Mouse (Mus musculus): ENCODE results near the gene Pgrmc1. TPM values are rescaled to one million over a fixed set of nuclear protein-coding genes. Genes with fewer than 3 reads are reported as not detected.
"Not testable (repeated sequence)": the region's sequence is repeated elsewhere in the genome, so short reads cannot be mapped to it uniquely, and the experiment has no call there.

Pgrmc1 gene
- total RNA-seq (2014; rRNA removed) (1,285 and 1,377 TPM in 2 replicates), polyA plus RNA-seq (2012; rRNA removed) (669 and 710 TPM in 2 replicates)

DNA sequence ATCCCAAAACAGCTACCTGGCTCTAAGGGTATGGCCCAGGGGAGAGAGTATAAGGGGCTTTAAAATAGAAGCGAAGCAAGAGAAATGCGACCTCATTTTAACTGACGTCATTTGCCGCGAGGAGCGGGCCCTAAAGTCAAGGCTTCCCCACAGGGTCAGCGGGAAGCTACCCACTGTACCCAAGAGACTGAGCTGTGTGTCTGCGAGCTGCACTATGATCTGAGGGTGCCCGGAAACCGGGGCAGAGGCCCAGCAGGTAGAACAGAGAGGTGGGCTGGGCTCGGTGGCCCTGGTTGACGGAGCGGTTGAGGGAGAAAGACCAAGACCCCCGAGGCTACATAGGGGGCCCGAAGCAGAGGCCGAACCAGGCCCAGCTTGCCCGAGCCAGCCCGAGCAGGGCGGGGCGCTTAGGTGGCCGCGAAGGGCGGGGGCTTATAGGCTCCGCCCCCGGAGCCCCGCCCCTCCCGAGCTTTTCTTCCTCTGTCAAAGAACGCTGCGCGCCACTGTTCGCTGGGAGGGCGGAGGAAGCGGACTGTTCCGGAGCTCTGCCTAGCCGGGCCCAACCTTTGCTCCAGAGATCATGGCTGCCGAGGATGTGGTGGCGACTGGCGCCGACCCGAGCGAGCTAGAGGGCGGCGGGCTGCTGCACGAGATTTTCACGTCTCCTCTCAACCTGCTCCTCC lies at the start of gene Pgrmc1:
Gene Pgrmc1 (plus strand): TSS at position 500 of the 683 bp plus-strand sequence.
- H3K36me3 ChIP-seq (ENCODE audit: control insufficient read depth, insufficient read depth, low read length): peaks cover 9% of the 10 kb centered on the region
- DNase-seq (ENCODE audit: extremely low read depth, low read depth, low spot score): peak; percentile 67
- TF ChIP-seq CTCF (IDR thresholded peaks at IDR 0.05; ENCODE audit: low read depth, low read length) (no peak), POLR2A (IDR thresholded peaks at IDR 0.05; ENCODE audit: extremely low read depth, insufficient read depth, low read length) (peak; percentile 94)
- H3K27ac ChIP-seq (replicated peaks; ENCODE audit: insufficient read depth, low read depth, low read length): peak within 1 kb of the TSS; percentile 97
- H3K79me2 ChIP-seq (ENCODE audit: control insufficient read depth, insufficient read depth, low read length): peaks cover 4% of the 10 kb centered on the region; the same call in 1 of the 2 replicates
- H3K9ac ChIP-seq (ENCODE audit: low read depth, low read length): peak within 1 kb of the TSS; percentile 92
- no peaks in the 10 kb centered on the region for H3K27me3 ChIP-seq (ENCODE audit: control insufficient read depth, insufficient read depth, low read length)
- H3K4me3 ChIP-seq (ENCODE audit: insufficient read depth, low read depth, low read length): peak within 1 kb of the TSS; percentile 83
- H3K4me1 ChIP-seq (ENCODE audit: control insufficient read depth, insufficient read depth, low read length): peaks cover 4% of the 10 kb centered on the region; the same call in 1 of the 2 replicates
- under 1% methylated on average over 29 of the region's 45 CpGs for WGBS

DNA sequence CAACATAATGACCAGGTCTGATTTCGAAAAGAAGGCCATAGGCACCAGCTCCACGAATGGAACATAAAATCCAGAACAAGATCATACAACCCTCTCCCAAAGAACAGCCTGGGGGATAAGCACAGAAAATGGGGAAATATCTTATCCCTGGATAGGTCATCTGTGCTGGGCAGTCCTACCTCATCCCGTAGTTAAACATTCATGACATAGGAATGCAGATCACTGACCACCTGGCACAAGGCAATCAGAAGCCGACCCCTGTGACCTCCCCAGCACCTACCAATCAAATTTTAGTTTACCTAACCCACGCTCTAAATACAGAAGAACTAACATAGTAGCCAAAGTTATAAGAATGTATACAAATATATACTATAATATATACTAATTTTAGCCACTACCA lies 49.2 kb upstream of the Pgrmc1 start:
- no peak overlapping the region for H3K4me3 ChIP-seq (ENCODE audit: insufficient read depth, low read depth, low read length)
- DNase-seq (ENCODE audit: extremely low read depth, low read depth, low spot score): no peak
- H3K27ac ChIP-seq (replicated peaks; ENCODE audit: insufficient read depth, low read depth, low read length): no peak overlapping the region
- no peaks in the 10 kb centered on the region for H3K27me3 ChIP-seq (ENCODE audit: control insufficient read depth, insufficient read depth, low read length)
- H3K4me1 ChIP-seq (ENCODE audit: control insufficient read depth, insufficient read depth, low read length): peaks cover 2% of the 10 kb centered on the region; the same call in 1 of the 2 replicates
- no peak for TF ChIP-seq POLR2A (IDR thresholded peaks at IDR 0.05; ENCODE audit: extremely low read depth, insufficient read depth, low read length)
- 42% methylated on average over 5 of the region's 5 CpGs for WGBS
- H3K79me2 ChIP-seq (ENCODE audit: control insufficient read depth, insufficient read depth, low read length): no peaks in the 10 kb centered on the region
- no peaks in the 10 kb centered on the region for H3K36me3 ChIP-seq (ENCODE audit: control insufficient read depth, insufficient read depth, low read length)
- no peak overlapping the region for H3K9ac ChIP-seq (ENCODE audit: low read depth, low read length)

DNA sequence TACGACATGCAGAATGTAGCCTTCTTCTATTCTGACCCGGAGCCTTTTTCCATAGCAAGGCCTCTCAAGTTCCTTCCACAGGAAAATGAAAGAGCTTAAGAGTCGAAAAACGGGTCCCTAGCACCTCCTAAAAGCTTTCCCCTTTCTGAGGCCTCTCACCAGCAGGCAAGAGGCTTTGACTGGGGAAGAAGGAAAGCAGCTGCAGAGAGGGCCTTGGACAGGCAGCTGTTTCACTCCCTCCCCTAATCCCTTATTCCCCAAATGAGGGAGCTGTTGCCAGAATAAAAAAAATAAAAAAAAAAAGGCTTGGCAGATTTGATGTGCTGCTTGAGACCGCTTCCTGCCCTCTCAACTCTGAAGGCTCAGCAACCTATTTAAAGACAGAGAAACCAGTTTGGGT lies 47.1 kb upstream of the Pgrmc1 start:
- Histone ChIP-seq H3K4me3 (ENCODE audit: insufficient read depth, low read depth, low read length) (no peak overlapping the region), H3K9ac (ENCODE audit: low read depth, low read length) (no peak overlapping the region), H3K79me2 (ENCODE audit: control insufficient read depth, insufficient read depth, low read length) (no peaks in the 10 kb centered on the region), H3K36me3 (ENCODE audit: control insufficient read depth, insufficient read depth, low read length) (no peaks in the 10 kb centered on the region), H3K4me1 (ENCODE audit: control insufficient read depth, insufficient read depth, low read length) (peaks cover 2% of the 10 kb centered on the region; the same call in 1 of the 2 replicates), H3K27ac (replicated peaks; ENCODE audit: insufficient read depth, low read depth, low read length) (no peak overlapping the region), H3K27me3 (ENCODE audit: control insufficient read depth, insufficient read depth, low read length) (no peaks in the 10 kb centered on the region)
- DNase-seq (ENCODE audit: extremely low read depth, low read depth, low spot score): peak; percentile 14
- WGBS: 33% methylated on average over 5 of the region's 5 CpGs
- TF ChIP-seq CTCF (IDR thresholded peaks at IDR 0.05; ENCODE audit: low read depth, low read length) (no peak), POLR2A (IDR thresholded peaks at IDR 0.05; ENCODE audit: extremely low read depth, insufficient read depth, low read length) (no peak)

DNA sequence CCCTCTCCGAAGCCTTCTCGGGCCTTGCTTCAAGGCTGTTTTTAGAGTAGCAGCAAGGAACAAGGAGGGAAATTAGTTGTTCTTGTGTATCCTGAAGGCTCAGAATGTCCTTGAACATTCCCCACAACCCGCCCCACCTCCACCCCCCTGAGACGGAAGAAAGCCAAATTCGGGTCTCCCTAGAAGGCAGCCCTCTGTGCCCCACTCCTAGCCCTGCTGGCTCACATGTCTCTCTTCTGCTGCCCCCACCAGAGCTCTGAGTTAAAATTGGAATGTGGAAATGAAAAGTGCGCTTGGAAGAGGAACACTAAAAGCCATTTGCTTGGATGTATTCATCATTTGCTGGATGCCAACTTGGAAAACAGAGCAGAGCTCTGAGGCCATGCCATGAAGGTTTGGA lies 46.7 kb upstream of the Pgrmc1 start:
- DNase-seq (ENCODE audit: extremely low read depth, low read depth, low spot score): no peak
- no peak overlapping the region for H3K4me3 ChIP-seq (ENCODE audit: insufficient read depth, low read depth, low read length)
- TF ChIP-seq POLR2A (IDR thresholded peaks at IDR 0.05; ENCODE audit: extremely low read depth, insufficient read depth, low read length) (no peak), CTCF (IDR thresholded peaks at IDR 0.05; ENCODE audit: low read depth, low read length) (no peak)
- H3K36me3 ChIP-seq (ENCODE audit: control insufficient read depth, insufficient read depth, low read length): no peaks in the 10 kb centered on the region
- H3K27me3 ChIP-seq (ENCODE audit: control insufficient read depth, insufficient read depth, low read length): no peaks in the 10 kb centered on the region
- H3K4me1 ChIP-seq (ENCODE audit: control insufficient read depth, insufficient read depth, low read length): peaks cover 2% of the 10 kb centered on the region; the same call in 1 of the 2 replicates
- H3K27ac ChIP-seq (replicated peaks; ENCODE audit: insufficient read depth, low read depth, low read length): no peak overlapping the region
- WGBS: 71% methylated on average over 6 of the region's 6 CpGs
- H3K79me2 ChIP-seq (ENCODE audit: control insufficient read depth, insufficient read depth, low read length): no peaks in the 10 kb centered on the region
- no peak overlapping the region for H3K9ac ChIP-seq (ENCODE audit: low read depth, low read length)

DNA sequence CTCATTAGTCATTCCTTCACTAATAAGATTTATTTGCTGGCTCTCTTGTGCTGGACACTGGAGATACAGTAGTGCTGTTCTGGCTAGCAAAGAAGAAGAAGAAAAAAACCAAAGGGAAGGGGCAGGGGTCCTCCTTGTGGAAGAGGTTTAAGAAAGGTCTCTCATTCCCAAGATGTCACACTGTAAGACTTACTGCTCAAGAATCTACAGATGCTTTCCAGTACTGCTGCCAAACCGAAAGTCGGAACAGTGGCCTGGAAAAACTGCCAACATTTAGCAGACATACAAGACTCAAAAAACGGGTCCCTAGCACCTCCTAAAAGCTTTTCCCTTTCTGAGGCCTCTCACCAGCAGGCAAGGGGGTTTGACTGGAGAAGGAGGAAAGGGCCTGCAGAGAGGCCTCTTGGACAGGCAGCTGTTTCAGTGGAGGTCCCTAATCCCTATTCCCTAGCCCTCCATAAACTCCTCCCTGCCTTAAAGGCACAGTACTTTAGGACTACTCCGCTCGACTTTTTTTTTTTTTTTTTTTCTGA lies 45.9 kb upstream of the Pgrmc1 start:
- DNase-seq (ENCODE audit: extremely low read depth, low read depth, low spot score): peak; percentile 65
- no peak for TF ChIP-seq CTCF (IDR thresholded peaks at IDR 0.05; ENCODE audit: low read depth, low read length)
- TF ChIP-seq POLR2A (IDR thresholded peaks at IDR 0.05; ENCODE audit: extremely low read depth, insufficient read depth, low read length): no peak
- Histone ChIP-seq H3K4me3 (ENCODE audit: insufficient read depth, low read depth, low read length) (no peak overlapping the region), H3K27me3 (ENCODE audit: control insufficient read depth, insufficient read depth, low read length) (no peaks in the 10 kb centered on the region), H3K36me3 (ENCODE audit: control insufficient read depth, insufficient read depth, low read length) (no peaks in the 10 kb centered on the region), H3K9ac (ENCODE audit: low read depth, low read length) (no peak overlapping the region), H3K27ac (replicated peaks; ENCODE audit: insufficient read depth, low read depth, low read length) (no peak overlapping the region), H3K4me1 (ENCODE audit: control insufficient read depth, insufficient read depth, low read length) (peaks cover 2% of the 10 kb centered on the region; the same call in 1 of the 2 replicates), H3K79me2 (ENCODE audit: control insufficient read depth, insufficient read depth, low read length) (no peaks in the 10 kb centered on the region)
- 3% methylated on average over 5 of the region's 5 CpGs for WGBS

DNA sequence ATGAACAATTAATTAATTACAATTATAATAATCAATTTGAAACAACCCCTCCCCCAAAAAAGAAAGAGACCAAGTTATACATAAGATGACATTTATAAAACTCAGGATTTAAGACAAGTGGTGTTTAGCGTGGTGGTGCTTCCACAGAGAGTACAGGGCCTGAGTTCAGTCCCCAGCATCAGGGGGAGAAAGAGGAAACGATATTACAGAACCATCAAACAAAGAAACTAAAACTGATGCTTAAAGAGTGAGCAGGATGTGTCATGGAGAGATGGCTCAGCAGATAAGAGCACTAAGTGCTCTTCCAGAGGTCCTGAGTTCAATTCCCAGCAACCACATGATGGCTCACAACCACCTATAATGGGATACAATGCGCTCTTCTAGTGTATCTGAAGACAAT lies 45.3 kb upstream of the Pgrmc1 start:
- WGBS: 83% methylated on average over 3 of the region's 3 CpGs
- Histone ChIP-seq H3K27ac (replicated peaks; ENCODE audit: insufficient read depth, low read depth, low read length) (no peak overlapping the region), H3K27me3 (ENCODE audit: control insufficient read depth, insufficient read depth, low read length) (no peaks in the 10 kb centered on the region), H3K36me3 (ENCODE audit: control insufficient read depth, insufficient read depth, low read length) (no peaks in the 10 kb centered on the region), H3K4me3 (ENCODE audit: insufficient read depth, low read depth, low read length) (no peak overlapping the region), H3K79me2 (ENCODE audit: control insufficient read depth, insufficient read depth, low read length) (no peaks in the 10 kb centered on the region), H3K4me1 (ENCODE audit: control insufficient read depth, insufficient read depth, low read length) (peaks cover 2% of the 10 kb centered on the region; the same call in 1 of the 2 replicates), H3K9ac (ENCODE audit: low read depth, low read length) (no peak overlapping the region)
- no peak for TF ChIP-seq CTCF (IDR thresholded peaks at IDR 0.05; ENCODE audit: low read depth, low read length)
- no peak for TF ChIP-seq POLR2A (IDR thresholded peaks at IDR 0.05; ENCODE audit: extremely low read depth, insufficient read depth, low read length)
- no peak for DNase-seq (ENCODE audit: extremely low read depth, low read depth, low spot score)

DNA sequence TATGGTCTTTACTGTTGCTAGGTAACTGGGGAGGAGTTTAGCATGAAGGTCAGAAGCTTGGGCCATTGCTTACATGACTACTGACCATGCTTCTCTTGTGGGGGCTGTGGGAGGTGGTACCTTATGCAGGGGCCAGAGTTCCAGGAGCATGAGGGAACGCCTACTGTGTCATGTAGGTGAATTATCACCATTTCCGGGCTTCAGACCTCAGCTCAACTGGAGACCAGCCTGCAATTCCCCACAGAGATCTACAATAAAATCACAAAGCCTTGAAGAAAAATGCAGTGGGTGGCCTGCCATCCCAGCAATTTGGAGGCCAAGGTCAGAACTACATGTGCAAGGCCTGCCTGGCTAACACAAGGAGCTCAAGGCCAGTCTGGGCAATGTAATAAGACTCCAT lies 42.8 kb upstream of the Pgrmc1 start:
- DNase-seq (ENCODE audit: extremely low read depth, low read depth, low spot score); H3K4me1 ChIP-seq (ENCODE audit: control insufficient read depth, insufficient read depth, low read length); H3K79me2 ChIP-seq (ENCODE audit: control insufficient read depth, insufficient read depth, low read length); H3K4me3 ChIP-seq (ENCODE audit: insufficient read depth, low read depth, low read length); H3K9ac ChIP-seq (ENCODE audit: low read depth, low read length); H3K27ac ChIP-seq (replicated peaks; ENCODE audit: insufficient read depth, low read depth, low read length); H3K36me3 ChIP-seq (ENCODE audit: control insufficient read depth, insufficient read depth, low read length); H3K27me3 ChIP-seq (ENCODE audit: control insufficient read depth, insufficient read depth, low read length): not testable (repeated sequence)
- 96% methylated on average over 2 of the region's 2 CpGs for WGBS
